Mouse (Mus musculus): ENCODE measurements around the gene Styxl1. TPM values are rescaled to one million over a fixed set of nuclear protein-coding genes. Genes with fewer than 3 reads are reported as not detected.

Styxl1 gene
- polyA plus RNA-seq, 1 experiment from 2014 or later, result 0.30 TPM

DNA sequence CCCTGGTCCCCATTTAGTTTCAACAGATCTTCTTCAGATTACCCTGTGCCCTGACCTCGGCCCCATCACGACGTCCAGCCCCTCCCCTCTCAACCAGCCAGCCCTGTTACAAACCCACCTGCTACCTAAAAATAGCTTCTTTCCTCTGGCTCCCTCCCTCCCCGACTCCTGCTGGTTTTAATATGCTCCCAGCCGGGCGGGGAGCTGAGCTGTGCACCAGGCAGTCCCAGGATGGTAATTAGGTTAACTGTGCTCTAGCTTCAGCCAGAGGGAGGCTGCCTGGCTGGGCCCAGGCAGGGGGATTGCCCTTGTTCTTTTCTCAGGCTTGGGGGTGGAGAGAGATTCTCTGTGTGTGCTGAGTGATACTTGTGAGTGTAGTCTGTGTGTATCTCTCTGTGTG, 22.7 kb upstream of the Styxl1 start:
- Histone ChIP-seq H3K4me3 (replicated peaks) (no peak overlapping the region), H3K36me3 (no peaks in the 10 kb centered on the region), H3K9me3 (no peaks in the 10 kb centered on the region), H3K27ac (no peak overlapping the region), H3K4me1 (replicated peaks) (no peaks in the 10 kb centered on the region), H3K4me2 (replicated peaks) (no peak overlapping the region), H3K9ac (no peak overlapping the region), H3K27me3 (replicated peaks) (0 out of 2 replicates have a peak, but pooled peaks cover 6% of the 10 kb centered on the region)
- no peak for ATAC-seq
- 5% methylated on average over 6 of the region's 6 CpGs for WGBS

DNA sequence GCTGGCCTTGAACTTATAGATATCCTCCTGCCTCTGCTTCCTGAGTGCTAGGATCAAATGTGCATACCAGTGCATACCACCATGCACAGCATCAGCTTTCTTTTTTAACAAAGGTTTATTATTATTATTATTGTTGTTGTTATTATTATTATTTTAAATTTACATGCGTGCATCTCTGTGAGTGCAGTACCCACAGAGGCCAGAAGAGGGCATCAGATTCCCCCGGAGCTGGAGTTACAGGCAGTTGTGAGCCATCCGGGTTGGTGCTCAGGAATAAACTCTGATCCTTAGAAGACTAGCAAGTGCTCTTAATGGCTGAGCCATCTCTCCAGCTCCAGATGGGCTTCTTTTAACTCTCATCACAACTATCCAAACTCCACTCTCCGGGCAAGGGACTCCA, 21.6 kb upstream of the Styxl1 start:
- no peak overlapping the region for H3K4me3 ChIP-seq (replicated peaks)
- H3K9ac ChIP-seq, result no peak overlapping the region
- no peak overlapping the region for H3K27ac ChIP-seq
- no peak overlapping the region for H3K4me2 ChIP-seq (replicated peaks)
- no peaks in the 10 kb centered on the region for H3K36me3 ChIP-seq
- WGBS, result 39% methylated on average over 4 of the region's 4 CpGs
- no peak for ATAC-seq
- H3K9me3 ChIP-seq, result no peaks in the 10 kb centered on the region
- H3K27me3 ChIP-seq (replicated peaks), result 0 out of 2 replicates have a peak, but pooled peaks cover 6% of the 10 kb centered on the region
- 0 out of 2 replicates have a peak, but pooled peaks cover 4% of the 10 kb centered on the region for H3K4me1 ChIP-seq (replicated peaks)

DNA sequence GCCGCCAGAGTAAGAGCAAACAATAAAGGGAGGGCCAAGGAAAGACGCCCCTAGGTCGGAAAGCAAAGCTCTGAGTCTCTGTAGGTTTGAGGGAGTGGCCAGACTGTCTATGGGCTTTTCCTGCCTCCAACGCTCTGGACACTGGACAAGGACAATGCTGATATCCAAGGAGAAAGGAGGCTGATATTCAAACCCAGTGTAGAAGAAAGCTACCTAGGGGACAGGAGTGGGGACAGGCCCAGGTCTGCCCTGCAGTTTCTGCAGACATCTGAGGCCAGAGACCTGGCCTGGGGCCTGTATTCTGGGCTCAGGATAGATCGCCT, 16.6 kb upstream of the Styxl1 start:
- Histone ChIP-seq H3K27me3 (replicated peaks) (no peaks in the 10 kb centered on the region), H3K27ac (no peak overlapping the region), H3K9me3 (no peaks in the 10 kb centered on the region), H3K4me1 (replicated peaks) (0 out of 2 replicates have a peak, but pooled peaks cover 9% of the 10 kb centered on the region), H3K4me2 (replicated peaks) (peak overlapping the region; percentile 60), H3K4me3 (replicated peaks) (peak overlapping the region; percentile 26), H3K36me3 (peaks cover 18% of the 10 kb centered on the region), H3K9ac (no peak overlapping the region; the same call in 1 of the 2 replicates)
- no peak for ATAC-seq
- 12% methylated on average over 5 of the region's 5 CpGs for WGBS

DNA sequence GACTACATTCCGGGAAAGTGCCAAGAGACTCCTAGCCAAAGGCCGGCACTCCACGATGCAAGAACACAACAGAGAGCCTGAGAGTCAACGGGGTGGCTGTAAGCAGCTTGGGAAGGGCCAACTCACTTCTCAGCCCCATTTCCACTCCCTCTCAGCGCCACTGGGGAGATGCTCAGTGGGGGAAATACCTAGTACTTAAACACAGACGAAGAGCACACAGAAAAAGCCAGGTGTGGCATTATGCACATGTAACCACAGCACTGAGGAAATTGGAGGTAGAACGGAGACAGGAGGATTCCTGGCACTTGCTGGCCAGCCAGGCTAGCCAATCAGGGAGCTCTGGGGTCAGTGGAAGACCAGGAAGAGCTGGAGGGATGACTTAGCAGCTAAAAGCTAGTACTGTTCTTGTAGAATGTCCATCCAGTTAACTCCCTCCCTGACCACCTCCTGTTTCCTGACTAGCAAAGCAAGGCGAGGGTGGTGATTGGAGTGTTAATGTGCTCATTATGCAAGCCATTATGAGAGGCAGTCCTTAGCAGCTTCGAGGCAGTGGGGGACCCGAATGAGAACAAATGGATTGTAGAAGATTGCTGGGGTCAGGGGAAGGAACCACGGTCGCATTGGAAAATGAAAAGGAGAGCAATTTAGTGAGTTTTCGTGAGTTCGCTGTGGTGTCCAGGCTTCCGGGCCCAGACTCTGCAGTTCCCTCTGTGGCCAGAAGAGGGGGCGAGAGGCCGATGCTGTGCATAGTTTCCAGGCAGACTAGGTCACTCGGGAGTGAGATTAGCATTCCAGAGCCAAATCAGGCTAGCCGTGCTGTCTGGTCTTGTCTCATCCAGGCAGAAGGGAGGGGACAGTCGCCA, 16.0 kb upstream of the Styxl1 start:
- H3K9me3 ChIP-seq, result no peaks in the 10 kb centered on the region
- 0 out of 2 replicates have a peak, but pooled peaks cover 9% of the 10 kb centered on the region for H3K4me1 ChIP-seq (replicated peaks)
- peak overlapping the region; percentile 60 for H3K4me2 ChIP-seq (replicated peaks)
- H3K9ac ChIP-seq, result peak overlapping the region; percentile 36; the same call in 1 of the 2 replicates
- peak; percentile 89 for ATAC-seq
- H3K4me3 ChIP-seq (replicated peaks), result peak overlapping the region; percentile 26
- H3K36me3 ChIP-seq, result peaks cover 24% of the 10 kb centered on the region
- WGBS, result 13% methylated on average over 20 of the region's 20 CpGs
- no peaks in the 10 kb centered on the region for H3K27me3 ChIP-seq (replicated peaks)
- no peak overlapping the region for H3K27ac ChIP-seq

DNA sequence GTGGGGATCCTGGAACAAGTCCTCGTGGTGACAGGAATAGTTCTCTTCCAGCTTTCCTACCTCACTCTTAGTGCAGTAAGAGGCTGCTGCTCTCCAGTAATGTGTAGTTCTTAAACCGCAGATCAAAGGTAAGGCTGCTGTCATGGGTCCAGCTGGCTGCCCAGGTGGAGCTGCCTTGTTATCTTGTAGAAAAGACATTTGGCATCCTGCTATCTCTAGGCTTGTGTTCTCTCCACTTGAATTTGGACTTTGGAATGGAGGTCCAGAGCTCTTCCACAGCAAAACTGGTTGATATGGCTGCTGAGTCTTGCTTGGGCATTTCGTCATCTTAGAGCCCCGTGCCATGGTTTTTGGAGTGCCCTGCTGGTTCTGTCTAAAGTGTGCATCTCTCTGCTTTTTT, 4.7 kb upstream of the Styxl1 start:
- Histone ChIP-seq H3K36me3 (peaks cover 49% of the 10 kb centered on the region), H3K9me3 (no peaks in the 10 kb centered on the region)

DNA sequence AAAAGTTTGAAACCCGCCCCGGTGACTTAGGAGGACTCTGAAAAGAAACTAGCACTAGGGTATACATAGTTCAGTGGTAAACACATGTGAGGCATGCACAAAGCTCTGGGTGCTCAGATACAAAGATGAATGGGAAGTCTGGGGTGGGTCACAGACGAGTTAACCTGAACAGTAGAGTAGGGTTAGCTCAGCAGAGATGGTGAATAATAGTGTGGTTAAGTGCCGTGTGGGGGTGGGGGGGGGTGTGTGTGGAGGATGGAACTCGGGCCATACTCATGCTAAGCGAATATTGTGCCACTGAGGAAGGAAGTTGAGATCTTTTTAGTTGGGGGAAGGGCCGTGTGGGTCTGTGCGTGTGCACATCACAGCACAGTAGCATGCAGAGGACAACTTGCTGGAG, 2.1 kb upstream of the Styxl1 start:
- H3K36me3 ChIP-seq, result peaks cover 23% of the 10 kb centered on the region
- no peak for ATAC-seq
- H3K27me3 ChIP-seq (replicated peaks), result no peaks in the 10 kb centered on the region
- WGBS, result 73% methylated on average over 8 of the region's 8 CpGs
- H3K4me3 ChIP-seq (replicated peaks), result peak overlapping the region; percentile 83; the same call in 1 of the 2 replicates
- H3K9ac ChIP-seq, result no peak overlapping the region
- H3K9me3 ChIP-seq, result no peaks in the 10 kb centered on the region
- H3K4me2 ChIP-seq (replicated peaks), result peak overlapping the region; percentile 72
- peaks cover 27% of the 10 kb centered on the region for H3K4me1 ChIP-seq (replicated peaks)
- no peak overlapping the region for H3K27ac ChIP-seq

More for the DNA sequence above, 4.7 kb upstream of the Styxl1 start:
- WGBS, result 69% methylated on average over 4 of the region's 4 CpGs
- Histone ChIP-seq H3K4me2 (replicated peaks) (no peak overlapping the region), H3K9ac (no peak overlapping the region), H3K27me3 (replicated peaks) (no peaks in the 10 kb centered on the region), H3K27ac (no peak overlapping the region), H3K4me1 (replicated peaks) (peaks cover 16% of the 10 kb centered on the region), H3K4me3 (replicated peaks) (no peak overlapping the region)
- ATAC-seq, result no peak

DNA sequence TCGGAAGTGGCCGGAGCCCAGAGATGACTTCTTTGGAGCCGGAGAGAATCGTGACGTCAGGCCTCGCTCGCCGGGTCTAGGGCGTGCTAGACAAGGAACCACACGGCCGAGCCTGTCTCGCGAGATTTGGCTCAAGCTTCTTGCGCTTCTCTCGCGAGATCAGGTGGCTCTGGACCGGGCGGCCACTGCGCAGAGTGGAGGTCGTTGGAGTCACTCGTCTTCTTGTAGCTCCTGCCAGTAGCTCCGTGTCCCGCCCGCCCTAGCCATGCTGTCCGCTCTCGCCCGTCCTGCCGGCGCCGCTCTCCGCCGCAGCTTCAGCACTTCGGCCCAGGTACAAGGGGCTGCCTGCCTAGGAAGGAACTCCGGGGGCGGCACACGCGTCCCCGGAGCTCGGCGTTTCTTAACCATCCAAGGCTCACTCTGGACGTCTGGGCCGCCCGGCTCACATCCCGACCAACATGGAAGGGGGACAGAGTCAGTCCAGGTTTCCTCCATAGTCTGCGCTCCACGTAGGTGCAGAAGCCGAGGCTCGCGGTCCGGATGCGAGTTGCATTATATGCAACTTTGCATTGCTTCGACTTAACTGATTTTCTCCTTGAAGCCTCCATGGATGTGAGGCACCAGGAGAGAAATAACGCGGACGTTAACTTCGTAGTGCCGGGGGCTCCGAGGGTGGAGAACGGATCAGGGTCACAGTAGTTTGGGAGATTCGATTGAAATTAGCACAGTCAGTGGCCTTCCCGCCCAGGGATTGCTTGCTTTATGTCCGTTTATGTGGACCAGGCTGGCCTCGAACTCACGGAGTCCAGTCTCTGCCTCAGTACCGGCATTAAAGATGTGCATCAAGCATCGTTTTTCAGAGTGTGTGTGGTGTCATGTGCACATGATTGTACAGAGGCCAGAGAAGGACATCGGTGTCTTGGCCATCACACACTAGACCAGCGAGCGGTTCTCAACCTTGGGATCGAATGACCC, 573 bp upstream of the Styxl1 start, which contains the start of gene Mdh2:
Gene Mdh2 (plus strand): TSS at position 10 of the 975 bp plus-strand sequence.
- Histone ChIP-seq H3K9ac (peak within 1 kb of the TSS; percentile 96), H3K27ac (peak within 1 kb of the TSS; percentile 96), H3K4me2 (replicated peaks) (peak within 1 kb of the TSS; percentile 83), H3K36me3 (peaks cover 9% of the 10 kb centered on the region), H3K4me1 (replicated peaks) (peaks cover 27% of the 10 kb centered on the region), H3K4me3 (replicated peaks) (peak within 1 kb of the TSS; percentile 83), H3K9me3 (no peaks in the 10 kb centered on the region), H3K27me3 (replicated peaks) (no peaks in the 10 kb centered on the region)
- WGBS, result under 1% methylated on average over 70 of the region's 70 CpGs
- peak; percentile 98 for ATAC-seq

DNA sequence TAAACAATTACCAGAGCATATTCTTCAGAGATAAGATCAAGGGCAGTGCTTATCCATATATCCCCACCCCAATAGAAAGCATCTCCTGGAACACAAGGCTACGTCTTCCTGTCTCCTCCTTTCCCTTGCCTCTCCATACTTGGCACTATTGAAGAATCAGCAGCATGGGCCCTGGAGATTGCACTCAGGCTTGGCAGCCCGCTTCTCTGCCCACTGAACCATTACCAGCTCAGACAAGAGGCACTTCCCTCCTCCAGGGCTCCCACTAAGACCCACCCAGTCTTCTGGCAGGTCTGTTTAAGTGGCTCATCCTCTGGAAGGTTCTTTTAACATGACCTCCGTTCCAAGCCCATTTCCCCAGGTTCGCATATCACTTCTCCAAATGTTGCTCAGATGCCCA, 1.6 kb downstream of the Styxl1 start:
- 73% methylated on average over 4 of the region's 4 CpGs for WGBS
- no peak overlapping the region for H3K4me2 ChIP-seq (replicated peaks)
- no peaks in the 10 kb centered on the region for H3K27me3 ChIP-seq (replicated peaks)
- H3K4me3 ChIP-seq (replicated peaks), result no peak overlapping the region
- H3K9ac ChIP-seq, result no peak overlapping the region
- no peaks in the 10 kb centered on the region; the same call in 1 of the 2 replicates for H3K36me3 ChIP-seq
- no peak overlapping the region for H3K27ac ChIP-seq
- no peak for ATAC-seq
- no peaks in the 10 kb centered on the region for H3K9me3 ChIP-seq
- H3K4me1 ChIP-seq (replicated peaks), result peaks cover 24% of the 10 kb centered on the region

DNA sequence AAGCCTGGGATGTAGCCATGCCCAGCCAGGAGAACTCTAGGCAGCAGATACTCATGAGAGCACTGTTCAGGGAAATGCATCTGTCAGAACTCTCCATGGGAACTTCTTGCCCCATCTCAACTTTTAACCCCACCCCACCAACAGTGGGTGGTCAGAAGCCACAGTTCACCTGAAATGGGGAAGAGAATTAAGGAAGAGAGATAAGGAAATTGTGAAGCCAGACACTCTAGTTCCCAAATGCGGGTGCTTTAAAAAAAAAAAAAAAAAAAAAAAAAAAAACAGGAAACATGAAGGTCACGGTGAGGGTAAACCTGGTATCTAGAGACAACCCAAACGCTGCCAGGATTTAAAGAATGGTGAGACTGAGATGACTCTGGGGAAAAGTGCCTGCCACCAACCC, 5.7 kb downstream of the Styxl1 start:
- Histone ChIP-seq H3K4me1 (replicated peaks) (peaks cover 9% of the 10 kb centered on the region; the same call in 1 of the 2 replicates), H3K4me3 (replicated peaks) (no peak overlapping the region), H3K27ac (no peak overlapping the region), H3K36me3 (no peaks in the 10 kb centered on the region), H3K27me3 (replicated peaks) (0 out of 2 replicates have a peak, but pooled peaks cover 3% of the 10 kb centered on the region), H3K9me3 (no peaks in the 10 kb centered on the region), H3K4me2 (replicated peaks) (no peak overlapping the region), H3K9ac (no peak overlapping the region)
- WGBS, result 33% methylated on average over 3 of the region's 3 CpGs
- no peak for ATAC-seq

DNA sequence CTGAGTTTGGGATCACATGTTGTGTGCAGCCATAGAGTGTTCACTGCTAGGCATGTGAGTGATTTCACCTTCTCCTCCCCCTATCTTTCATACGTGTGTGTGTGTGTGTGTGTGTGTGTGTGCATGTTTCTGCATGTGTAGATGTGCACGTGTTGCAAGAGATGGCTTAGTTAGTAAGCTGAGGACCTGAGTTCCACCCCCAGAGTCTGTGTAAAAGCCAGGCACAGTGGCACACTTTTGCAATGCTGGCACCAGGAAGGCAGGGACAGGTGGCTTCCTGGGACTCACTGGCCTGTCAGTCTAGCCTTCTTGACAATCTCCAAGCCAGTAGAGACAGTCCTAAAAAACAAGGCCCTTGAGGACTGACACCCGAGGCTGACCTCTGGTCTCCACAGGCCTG, 13.2 kb downstream of the Styxl1 start:
- WGBS, result 58% methylated on average over 3 of the region's 3 CpGs
- Histone ChIP-seq H3K4me1 (replicated peaks) (no peaks in the 10 kb centered on the region), H3K27me3 (replicated peaks) (0 out of 2 replicates have a peak, but pooled peaks cover 3% of the 10 kb centered on the region), H3K9ac (no peak overlapping the region), H3K27ac (no peak overlapping the region), H3K4me3 (replicated peaks) (no peak overlapping the region), H3K9me3 (no peaks in the 10 kb centered on the region), H3K4me2 (replicated peaks) (no peak overlapping the region), H3K36me3 (no peaks in the 10 kb centered on the region)
- no peak for ATAC-seq

DNA sequence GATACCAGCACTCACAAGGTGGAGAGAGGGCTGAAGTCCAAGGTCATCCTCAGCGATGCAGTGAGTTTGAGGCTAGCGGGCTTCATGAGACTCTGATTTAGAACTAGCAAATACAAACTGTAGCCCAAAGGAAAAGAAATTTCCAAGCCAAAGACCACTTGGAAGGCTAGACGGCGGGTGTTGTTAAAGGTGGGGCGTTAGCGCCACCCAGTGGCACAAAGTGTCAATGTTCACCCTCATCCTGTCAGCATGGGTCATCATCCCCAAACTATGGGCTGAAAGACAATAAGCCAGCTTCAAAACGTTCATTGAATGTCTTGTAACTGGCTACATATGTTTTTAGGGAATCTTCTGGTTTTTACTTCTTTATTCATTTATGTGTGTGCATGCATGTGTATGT, 14.7 kb downstream of the Styxl1 start:
- H3K27me3 ChIP-seq (replicated peaks), result no peaks in the 10 kb centered on the region
- H3K9me3 ChIP-seq, result no peaks in the 10 kb centered on the region
- no peaks in the 10 kb centered on the region for H3K36me3 ChIP-seq
- H3K27ac ChIP-seq, result no peak overlapping the region
- no peaks in the 10 kb centered on the region for H3K4me1 ChIP-seq (replicated peaks)
- H3K9ac ChIP-seq, result no peak overlapping the region
- H3K4me2 ChIP-seq (replicated peaks), result no peak overlapping the region
- H3K4me3 ChIP-seq (replicated peaks), result no peak overlapping the region
- 0 out of 2 replicates have a peak, but pooled peaks have one; percentile 62 for ATAC-seq
- 2% methylated on average over 7 of the region's 7 CpGs for WGBS

DNA sequence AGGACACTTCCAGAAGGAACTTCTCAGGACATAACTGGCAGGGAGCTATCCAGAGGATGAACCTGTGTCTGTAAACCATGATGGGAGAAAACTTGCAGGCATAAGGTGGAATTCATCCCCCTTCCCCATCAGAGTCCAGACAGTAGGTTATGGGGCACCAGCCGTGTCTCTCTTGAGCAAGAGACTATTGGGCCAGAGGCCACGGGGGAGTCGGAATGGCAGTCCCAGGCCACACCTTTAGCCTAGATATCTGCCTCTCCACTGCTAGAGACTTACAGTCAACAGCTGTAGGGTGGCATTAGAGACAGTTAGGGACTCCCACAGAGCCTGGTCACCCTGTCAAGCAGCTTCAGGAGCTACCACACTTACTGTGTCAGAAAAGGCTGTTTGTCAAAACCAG, 16.3 kb downstream of the Styxl1 start:
- Histone ChIP-seq H3K9me3 (no peaks in the 10 kb centered on the region), H3K4me2 (replicated peaks) (no peak overlapping the region), H3K27ac (no peak overlapping the region), H3K9ac (no peak overlapping the region), H3K4me3 (replicated peaks) (no peak overlapping the region), H3K27me3 (replicated peaks) (no peaks in the 10 kb centered on the region), H3K4me1 (replicated peaks) (no peaks in the 10 kb centered on the region), H3K36me3 (no peaks in the 10 kb centered on the region)
- WGBS, result 72% methylated on average over 3 of the region's 3 CpGs
- ATAC-seq, result no peak

All from intestine, embryonic 15.5 days (tissue).